Mouse (Mus musculus): ENCODE measurements around the gene Gm11549. TPM values are rescaled to one million over a fixed set of nuclear protein-coding genes. Genes with fewer than 3 reads are reported as not detected.

Gm11549 gene
- total RNA-seq, 1 experiment from 2014 or later = not detected

GRCm38 (mm10) chr3:36481776-36482193 lies 39.8 kb downstream of the Gm11549 start:
- peak; percentile 80 for DNase-seq

GRCm38 (mm10) chr3:36480486-36480885 lies 41.1 kb downstream of the Gm11549 start:
- peak; percentile 48 for DNase-seq

GRCm38 (mm10) chr3:36478776-36479175 lies 42.8 kb downstream of the Gm11549 start:
- DNase-seq = no peak

GRCm38 (mm10) chr3:36476261-36477155 lies 45.1 kb downstream of the Gm11549 start:
- peak; percentile 50 for DNase-seq

GRCm38 (mm10) chr3:36475532-36476087 lies 46.0 kb downstream of the Gm11549 start, which contains the start of the genes Anxa5 and 1810062G17Rik:
TSS of gene Anxa5 (minus strand) at chr3:36475894.
TSS of gene 1810062G17Rik (plus strand) at chr3:36475937.
- peak; percentile 100 for DNase-seq

- DNase-seq = peak; percentile 68
Observed at GRCm38 (mm10) chr3:36474938-36475483, 46.6 kb downstream of the Gm11549 start.

GRCm38 (mm10) chr3:36474421-36474820 lies 47.2 kb downstream of the Gm11549 start:
- no peak for DNase-seq

- no peak for DNase-seq
Observed at GRCm38 (mm10) chr3:36473222-36473621, 48.4 kb downstream of the Gm11549 start.

GRCm38 (mm10) chr3:36471856-36472255 lies 49.8 kb downstream of the Gm11549 start:
- peak; percentile 54 for DNase-seq

- peak; percentile 38 for DNase-seq
Observed at GRCm38 (mm10) chr3:36468871-36469270, 52.7 kb downstream of the Gm11549 start.

GRCm38 (mm10) chr3:36467632-36468031 lies 54.0 kb downstream of the Gm11549 start:
- DNase-seq = peak; percentile 60

- DNase-seq = no peak
Observed at GRCm38 (mm10) chr3:36465538-36465937, 56.1 kb downstream of the Gm11549 start.

Small RNAs within 50 kb of the gene (microRNA-seq; reads per million reads assigned to microRNA genes)
- 0 to 0.76 reads per million in 2 experiments for gene Mir7009

Other genes starting within 250 kb of the Gm11549 start
- gene Anxa5, start 45.9 kb downstream of the Gm11549 start, total RNA-seq (2021) = 409 and 424 TPM in 2 replicates
- gene 1810062G17Rik, start 45.9 kb downstream of the Gm11549 start, total RNA-seq (2021) = 0.78 and 1.7 TPM in 2 replicates
- gene Exosc9, start 30.8 kb upstream of the Gm11549 start, total RNA-seq (2021) = 30.2 and 32.9 TPM in 2 replicates
- gene Ccna2, start 50.3 kb upstream of the Gm11549 start, total RNA-seq (2021) = 28.7 and 30.6 TPM in 2 replicates
- gene Bbs7, start 91.7 kb upstream of the Gm11549 start, total RNA-seq (2021) = 9.0 and 11.8 TPM in 2 replicates
- 2.4 and 2.6 TPM in 2 replicates for gene Trpc3, start 168.4 kb upstream of the Gm11549 start, total RNA-seq (2021)

All from adrenal gland, postnatal 14 days (tissue).